Mouse (Mus musculus) stomach, postnatal 0 days (tissue): ENCODE data around the gene Armc3.

ENCODE experiments used
- CTCF ChIP-seq: IDR thresholded peaks from 2 replicates; pipeline ENCODE4 v1.5.1; 2016; ENCODE audit warnings: antibody characterized with exemption, low read depth, mild to moderate bottlenecking, moderate library complexity
- EP300 ChIP-seq: optimal IDR thresholded peaks from 2 replicates; pipeline ENCODE3; 2016; ENCODE audit warnings: antibody characterized with exemption

- TF ChIP-seq CTCF: no peak
- no peak for TF ChIP-seq EP300
Measured at GRCm38 (mm10) chr2:19160368-19161114, 38.6 kb upstream of the Armc3 start.
